Mouse (Mus musculus) activated CD4-positive, CD25-positive, alpha-beta regulatory T cell, adult 4 months (primary cell): ENCODE measurements around the gene Mcfd2. TPM values are rescaled to one million over a fixed set of nuclear protein-coding genes. Genes with fewer than 3 reads are reported as not detected.
"Not testable (repeated sequence)": the region's sequence is repeated elsewhere in the genome, so short reads cannot be mapped to it uniquely, and the experiment has no call there.

Source experiments
- ATAC-seq: one replicate; pipeline ENCODE4 v1.8.0; 2017
- polyA plus RNA-seq, 2 experiments: library from polyadenylated mRNA; unstranded; fragments of 100-300 nt; shearing (Covaris generic); gene quantifications; one replicate each; pipeline ENCODE4 v1.2.1; 2017

Mcfd2 gene
- polyA plus RNA-seq, result 10 to 100 TPM; 24.7 to 33.3 TPM

- ATAC-seq, result peak; percentile 95
Observed at GRCm38 (mm10) chr17:87265792-87266186, at the start of gene Mcfd2. Gene Mcfd2, minus strand, starts transcription at chr17:87265935.

- ATAC-seq, result peak; percentile 87
Observed at GRCm38 (mm10) chr17:87315021-87315531, 49.3 kb upstream of the Mcfd2 start.

GRCm38 (mm10) chr17:87314530-87314946, 48.8 kb upstream of the Mcfd2 start:
- ATAC-seq, result peak; percentile 20

GRCm38 (mm10) chr17:87314121-87314520, 48.4 kb upstream of the Mcfd2 start:
- no peak for ATAC-seq

GRCm38 (mm10) chr17:87312924-87313870, 47.5 kb upstream of the Mcfd2 start:
- no peak for ATAC-seq

GRCm38 (mm10) chr17:87312351-87312750, 46.6 kb upstream of the Mcfd2 start:
- ATAC-seq, result no peak

- no peak for ATAC-seq
Observed at GRCm38 (mm10) chr17:87310497-87310896, 44.8 kb upstream of the Mcfd2 start.

- ATAC-seq, result no peak
Observed at GRCm38 (mm10) chr17:87309073-87309788, 43.5 kb upstream of the Mcfd2 start.

- ATAC-seq, result no peak
Observed at GRCm38 (mm10) chr17:87306746-87307145, 41.0 kb upstream of the Mcfd2 start.

GRCm38 (mm10) chr17:87305065-87305464, 39.3 kb upstream of the Mcfd2 start:
- no peak for ATAC-seq

- no peak for ATAC-seq
Observed at GRCm38 (mm10) chr17:87304151-87304894, 38.6 kb upstream of the Mcfd2 start.

GRCm38 (mm10) chr17:87302014-87302794, 36.5 kb upstream of the Mcfd2 start:
- no peak for ATAC-seq

- not testable (repeated sequence) for ATAC-seq
Observed at GRCm38 (mm10) chr17:87301607-87302006, 35.9 kb upstream of the Mcfd2 start.

- no peak for ATAC-seq
Observed at GRCm38 (mm10) chr17:87300340-87300739, 34.6 kb upstream of the Mcfd2 start.

- ATAC-seq, result peak; percentile 96
Observed at GRCm38 (mm10) chr17:87298944-87299343, 33.2 kb upstream of the Mcfd2 start.

GRCm38 (mm10) chr17:87296701-87297100, 31.0 kb upstream of the Mcfd2 start:
- not testable (repeated sequence) for ATAC-seq

GRCm38 (mm10) chr17:87295738-87296137, 30.0 kb upstream of the Mcfd2 start:
- ATAC-seq, result no peak

- ATAC-seq, result no peak
Observed at GRCm38 (mm10) chr17:87293125-87293524, 27.4 kb upstream of the Mcfd2 start.

GRCm38 (mm10) chr17:87291782-87292181, 26.0 kb upstream of the Mcfd2 start:
- no peak for ATAC-seq

GRCm38 (mm10) chr17:87291037-87291436, 25.3 kb upstream of the Mcfd2 start:
- ATAC-seq, result no peak

- ATAC-seq, result no peak
Observed at GRCm38 (mm10) chr17:87289367-87289766, 23.6 kb upstream of the Mcfd2 start.

- ATAC-seq, result no peak
Observed at GRCm38 (mm10) chr17:87288131-87288530, 22.4 kb upstream of the Mcfd2 start.
